Mouse (Mus musculus): Measurements from ENCODE around the gene Myl4.

Myl4 gene

GRCm38 (mm10) chr11:104604192-104604591 is 53.7 kb downstream of the Myl4 start:
- no peak for DNase-seq (ENCODE audit: low read depth)

- DNase-seq (ENCODE audit: low read depth) = peak; percentile 83
These were observed 57.2 kb downstream of the Myl4 start, which contains the start of gene Itgb3 for GRCm38 (mm10) chr11:104607491-104608245. Gene Itgb3, plus strand, starts transcription at chr11:104608000.

- DNase-seq (ENCODE audit: low read depth) = no peak
These were observed 57.9 kb downstream of the Myl4 start for GRCm38 (mm10) chr11:104608249-104608920.

GRCm38 (mm10) chr11:104609033-104609684 is 58.7 kb downstream of the Myl4 start:
- DNase-seq (ENCODE audit: low read depth) = no peak

- DNase-seq (ENCODE audit: low read depth) = no peak
These were observed 59.3 kb downstream of the Myl4 start for GRCm38 (mm10) chr11:104609733-104610132.

GRCm38 (mm10) chr11:104611579-104612151 is 61.2 kb downstream of the Myl4 start:
- peak; percentile 90 for DNase-seq (ENCODE audit: low read depth)

GRCm38 (mm10) chr11:104613551-104613950 is 63.1 kb downstream of the Myl4 start:
- no peak for DNase-seq (ENCODE audit: low read depth)

GRCm38 (mm10) chr11:104614130-104614529 is 63.7 kb downstream of the Myl4 start:
- DNase-seq (ENCODE audit: low read depth) = no peak

GRCm38 (mm10) chr11:104616182-104616581 is 65.7 kb downstream of the Myl4 start:
- no peak for DNase-seq (ENCODE audit: low read depth)

- no peak for DNase-seq (ENCODE audit: low read depth)
These were observed 68.2 kb downstream of the Myl4 start for GRCm38 (mm10) chr11:104618638-104619076.

GRCm38 (mm10) chr11:104619084-104620022 is 68.9 kb downstream of the Myl4 start:
- DNase-seq (ENCODE audit: low read depth) = peak; percentile 39

- DNase-seq (ENCODE audit: low read depth) = no peak
These were observed 71.8 kb downstream of the Myl4 start for GRCm38 (mm10) chr11:104622040-104622962.

GRCm38 (mm10) chr11:104624791-104625391 is 74.4 kb downstream of the Myl4 start:
- peak; percentile 85 for DNase-seq (ENCODE audit: low read depth)

- peak; percentile 95 for DNase-seq (ENCODE audit: low read depth)
These were observed 75.3 kb downstream of the Myl4 start for GRCm38 (mm10) chr11:104625453-104626402.

GRCm38 (mm10) chr11:104626635-104627034 is 76.2 kb downstream of the Myl4 start:
- DNase-seq (ENCODE audit: low read depth) = no peak

- DNase-seq (ENCODE audit: low read depth) = peak; percentile 87
These were observed 77.3 kb downstream of the Myl4 start for GRCm38 (mm10) chr11:104627616-104628301.

- no peak for DNase-seq (ENCODE audit: low read depth)
These were observed 78.1 kb downstream of the Myl4 start for GRCm38 (mm10) chr11:104628566-104628965.
